Mouse (Mus musculus) monocyte, adult 5-6 weeks (primary cell): ENCODE measurements around the gene Zfp709. TPM values are rescaled to one million over a fixed set of nuclear protein-coding genes. Genes with fewer than 3 reads are reported as not detected.
"Not testable (repeated sequence)": the region's sequence is repeated elsewhere in the genome, so short reads cannot be mapped to it uniquely, and the experiment has no call there.

ENCODE experiments used
- ATAC-seq: fragments of 153-309, 156-312 bp; replicated peaks from 2 replicates; pipeline ENCODE4 v1.8.0; 2017; ENCODE audit warnings: mild to moderate bottlenecking; ENCODE audit not compliant: low TSS enrichment, insufficient number of reproducible peaks, severe bottlenecking, poor library complexity, low FRiP score
- total RNA-seq: library from RNA; stranded (forward); fragments of 200-1000, 200-491, 200-594 nt; gene quantifications from 3 replicates; pipeline ENCODE4 v1.2.3, GENCODE M21; 2017

Zfp709 gene
- total RNA-seq, 1 experiment from 2014 or later = 18.6 TPM

DNA sequence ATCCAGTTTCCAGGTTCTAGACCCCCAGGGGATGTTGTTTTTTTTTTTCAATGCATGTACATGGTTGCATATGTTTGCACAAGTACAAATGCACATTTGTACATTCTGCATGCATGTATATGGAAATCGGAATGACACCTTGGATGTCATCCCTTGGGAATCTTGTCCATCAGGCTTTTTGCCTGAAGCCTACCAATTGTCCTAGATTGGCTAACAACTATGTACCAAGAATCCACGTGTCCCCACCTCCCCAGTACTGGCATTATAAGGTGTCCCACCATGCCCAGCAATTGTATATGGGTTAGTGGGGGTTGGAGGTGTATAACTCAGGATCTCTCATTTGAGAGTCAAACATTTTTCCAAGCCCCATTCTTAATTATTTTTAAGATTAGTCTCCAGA, 30.5 kb downstream of the Zfp709 start:
- ATAC-seq = no peak

DNA sequence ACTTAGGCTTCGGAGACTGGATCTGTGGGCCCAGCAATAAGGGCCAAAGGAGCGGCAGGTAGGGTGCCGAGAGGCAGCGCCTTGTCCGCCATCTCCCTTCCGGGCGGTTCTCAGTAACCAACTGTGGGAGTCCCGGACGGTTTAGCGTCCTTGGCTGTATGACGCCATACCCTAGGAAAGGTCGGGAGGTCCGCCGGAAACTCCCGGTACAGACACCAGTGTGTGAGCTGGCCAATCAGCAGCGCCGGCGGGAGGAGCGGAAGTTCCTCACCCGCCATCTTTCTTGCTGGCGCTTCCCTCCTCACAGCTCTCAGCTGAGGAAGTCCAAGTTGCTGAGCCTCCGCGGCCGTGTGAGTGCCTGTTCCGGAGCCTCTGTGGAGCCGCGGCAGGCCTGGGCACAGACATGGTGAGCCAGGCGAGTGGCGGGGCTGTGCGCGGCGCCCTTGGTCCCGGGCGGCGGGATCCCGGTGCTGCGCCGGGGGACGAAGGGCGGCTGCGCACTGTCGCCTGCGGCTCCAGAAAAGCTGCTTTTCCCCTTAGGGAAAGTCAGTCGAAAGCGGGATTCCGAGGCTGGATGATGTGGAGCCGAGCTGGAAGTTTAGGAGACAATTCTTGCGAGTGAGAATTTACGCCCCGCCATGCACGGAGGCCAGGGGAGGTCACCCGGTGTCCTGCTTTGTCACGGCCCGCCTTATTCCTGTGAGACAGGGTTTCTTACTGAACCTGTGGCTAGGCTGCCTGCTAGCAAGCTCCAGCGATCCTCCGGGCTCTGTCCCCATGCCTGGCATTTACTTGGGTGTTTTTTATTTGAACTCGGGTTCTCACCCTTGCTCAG, 41.0 kb downstream of the Zfp709 start:
- peak; percentile 99 for ATAC-seq

DNA sequence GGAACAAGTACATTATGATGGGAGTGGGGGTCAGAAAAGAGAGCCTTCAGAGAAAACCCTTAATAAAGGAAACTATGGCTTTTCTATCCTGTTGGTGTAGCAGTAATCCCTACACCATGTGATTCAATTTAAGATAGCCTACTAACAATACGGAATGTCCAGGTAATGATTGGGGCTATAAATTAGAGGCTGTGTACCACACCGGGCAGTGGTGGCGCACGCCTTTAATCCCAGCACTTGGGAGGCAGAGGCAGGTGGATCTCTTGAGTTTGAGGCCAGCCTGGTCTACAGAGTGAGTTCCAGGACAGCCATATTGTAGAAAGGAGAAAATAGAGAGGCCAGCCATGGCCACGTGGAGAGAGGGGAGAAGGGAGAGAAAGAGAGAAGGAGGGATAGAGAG, 44.0 kb downstream of the Zfp709 start:
- ATAC-seq = no peak

DNA sequence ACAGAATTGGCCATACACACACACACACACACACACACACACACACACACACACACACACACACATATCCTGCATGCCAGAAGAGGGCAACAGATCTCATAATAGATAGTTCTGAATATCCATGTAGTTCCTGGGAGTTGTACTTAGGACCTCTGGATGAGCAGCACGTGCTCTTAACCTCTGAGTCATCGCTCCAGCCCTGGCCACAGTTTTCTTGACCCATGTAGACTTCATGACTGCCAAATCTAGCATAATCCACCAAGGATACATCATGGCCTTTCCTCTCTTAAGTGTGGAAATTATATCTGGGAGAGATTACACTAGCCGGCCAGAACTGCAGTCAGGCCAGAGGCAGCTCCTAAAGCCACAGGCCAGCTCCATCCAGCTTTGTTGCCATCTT, 44.7 kb downstream of the Zfp709 start:
- no peak for ATAC-seq

DNA sequence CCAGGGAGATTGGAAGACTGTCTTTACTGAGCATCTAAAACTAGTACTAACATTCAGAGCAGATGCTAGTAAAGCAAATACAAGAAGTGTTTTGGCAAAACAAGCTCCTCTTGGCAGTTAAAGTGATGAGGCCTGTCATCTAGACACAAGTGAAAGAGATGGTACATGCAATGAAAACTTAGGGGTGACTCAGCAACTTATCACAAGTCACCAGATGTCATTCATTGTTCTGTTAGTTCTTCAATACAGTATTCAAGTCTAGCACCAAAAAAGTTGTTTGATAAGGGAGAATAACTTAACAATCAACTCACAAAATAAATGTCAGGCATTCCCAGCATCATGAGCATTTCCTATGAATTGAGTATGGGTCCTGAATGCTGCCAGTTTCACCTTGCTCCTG, 46.0 kb downstream of the Zfp709 start:
- ATAC-seq = no peak

DNA sequence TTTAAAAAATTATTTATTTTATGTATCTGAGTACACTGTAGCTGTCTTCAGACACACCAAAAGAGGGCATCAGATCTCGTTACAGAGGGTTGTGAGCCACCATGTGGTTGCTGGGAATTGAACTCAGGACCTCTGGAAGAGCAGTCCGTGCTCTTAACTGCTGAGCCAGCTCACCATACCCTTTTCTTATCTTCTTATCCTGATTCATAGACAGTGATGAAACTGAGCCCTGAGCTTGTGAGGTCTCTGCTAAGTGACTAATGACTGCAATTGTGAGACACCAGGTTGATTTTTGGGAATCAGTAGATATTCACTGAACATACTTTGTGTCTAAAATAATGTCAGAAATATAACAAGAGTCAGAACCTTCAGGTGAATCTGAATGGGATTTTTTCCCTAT, 56.2 kb downstream of the Zfp709 start:
- ATAC-seq = not testable (repeated sequence)

DNA sequence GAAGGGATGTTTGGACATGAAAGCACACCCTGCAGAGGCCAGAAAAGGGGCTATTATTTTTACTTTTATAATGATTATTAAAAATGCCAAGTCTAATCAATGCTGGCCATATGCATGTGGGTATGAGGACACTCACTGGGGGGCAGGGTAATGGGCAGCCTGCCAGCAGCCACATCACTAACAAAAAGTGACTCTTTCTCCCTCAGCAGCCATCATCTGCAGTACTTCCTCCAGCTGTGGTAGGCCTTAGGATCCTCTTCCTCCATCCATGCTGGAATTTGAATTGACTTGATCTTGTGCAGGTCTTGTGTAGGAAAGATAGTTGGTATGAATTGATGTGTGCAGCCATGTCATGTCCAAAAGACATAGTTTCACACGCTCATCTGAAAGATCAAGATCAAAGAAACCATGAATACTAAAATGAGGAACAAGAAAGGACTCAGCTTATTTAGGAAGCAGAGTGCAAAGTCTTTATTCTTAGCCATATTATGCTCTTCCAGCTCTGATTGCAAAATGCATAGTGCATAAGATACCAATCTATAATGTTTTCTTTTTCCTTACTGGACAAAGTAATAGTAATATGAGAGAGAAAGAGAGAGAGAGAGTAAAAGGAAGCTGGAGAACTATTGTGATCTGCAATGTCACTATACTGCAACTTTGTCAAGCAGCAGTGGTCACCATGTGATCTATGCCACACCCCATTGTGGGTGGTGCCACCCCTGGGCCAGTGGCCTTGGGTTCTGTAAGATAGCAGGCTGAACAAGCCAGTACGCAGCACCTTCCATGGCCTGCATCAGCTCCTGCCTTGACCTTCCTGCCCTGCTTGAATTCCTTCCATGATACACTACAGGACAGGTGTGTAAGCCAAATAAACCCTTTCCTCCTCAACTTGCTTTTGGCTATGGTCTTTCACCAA, 58.7 kb downstream of the Zfp709 start:
- peak; percentile 63; the same call in 1 of the 2 replicates for ATAC-seq

DNA sequence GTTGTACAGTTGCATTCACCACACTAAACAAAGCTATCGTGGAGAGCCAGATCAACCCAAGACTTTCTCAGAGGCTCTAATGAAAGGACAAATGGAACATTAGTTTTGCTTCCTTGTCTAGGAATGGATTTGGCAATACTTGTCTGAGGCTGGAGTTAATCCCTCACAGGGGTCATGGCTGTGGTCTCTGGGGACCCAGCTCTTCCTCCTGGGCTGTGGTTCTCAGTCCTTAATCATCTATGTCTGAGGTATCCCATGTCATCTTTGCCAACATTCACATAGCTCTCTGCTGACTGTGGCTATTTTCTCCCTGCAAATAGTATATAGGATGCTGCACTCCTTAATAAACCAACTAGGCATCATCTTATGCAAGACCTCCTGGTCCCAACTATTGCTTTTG, 60.0 kb downstream of the Zfp709 start:
- ATAC-seq = no peak

Other genes with a start within 250 kb of the Zfp709 start
- gene Unc13a, start 210.3 kb upstream of the Zfp709 start, total RNA-seq = 0.21 to 0.97 TPM (median 0.29 TPM) in 3 replicates
- gene Jak3, start 205.7 kb upstream of the Zfp709 start, total RNA-seq = 7.1 to 25.6 TPM (median 11.2 TPM) in 3 replicates
- 14.1 TPM in 1 of 3 replicates, not detected in the others for gene Insl3, start 192.8 kb upstream of the Zfp709 start, total RNA-seq
- gene B3gnt3, start 180.2 kb upstream of the Zfp709 start, total RNA-seq = 0.29 to 0.75 TPM in 2 of 3 replicates, not detected in the other
- 17.3 to 92.4 TPM (median 17.6 TPM) in 3 replicates for gene Fcho1, start 156.3 kb upstream of the Zfp709 start, total RNA-seq
- gene Zfp882, start 26.6 kb downstream of the Zfp709 start, total RNA-seq = 4.1 to 7.5 TPM (median 7.5 TPM) in 3 replicates
- 17.3 to 28.3 TPM (median 20.4 TPM) in 3 replicates for gene Zfp617, start 26.6 kb downstream of the Zfp709 start, total RNA-seq
- 14.6 to 36.2 TPM (median 26.4 TPM) in 3 replicates for gene Zfp961, start 69.0 kb downstream of the Zfp709 start, total RNA-seq
- 153 to 273 TPM (median 260 TPM) in 3 replicates for gene Cyp4f18, start 127.6 kb downstream of the Zfp709 start, total RNA-seq
- gene Olfr372, start 159.2 kb downstream of the Zfp709 start, total RNA-seq = not detected in 3 replicates
- gene Olfr373, start 201.2 kb downstream of the Zfp709 start, total RNA-seq = not detected in 3 replicates
- 0.21 to 0.49 TPM in 2 of 3 replicates, not detected in the other for gene Olfr374, start 225.0 kb downstream of the Zfp709 start, total RNA-seq